In the genomic region with DNA sequence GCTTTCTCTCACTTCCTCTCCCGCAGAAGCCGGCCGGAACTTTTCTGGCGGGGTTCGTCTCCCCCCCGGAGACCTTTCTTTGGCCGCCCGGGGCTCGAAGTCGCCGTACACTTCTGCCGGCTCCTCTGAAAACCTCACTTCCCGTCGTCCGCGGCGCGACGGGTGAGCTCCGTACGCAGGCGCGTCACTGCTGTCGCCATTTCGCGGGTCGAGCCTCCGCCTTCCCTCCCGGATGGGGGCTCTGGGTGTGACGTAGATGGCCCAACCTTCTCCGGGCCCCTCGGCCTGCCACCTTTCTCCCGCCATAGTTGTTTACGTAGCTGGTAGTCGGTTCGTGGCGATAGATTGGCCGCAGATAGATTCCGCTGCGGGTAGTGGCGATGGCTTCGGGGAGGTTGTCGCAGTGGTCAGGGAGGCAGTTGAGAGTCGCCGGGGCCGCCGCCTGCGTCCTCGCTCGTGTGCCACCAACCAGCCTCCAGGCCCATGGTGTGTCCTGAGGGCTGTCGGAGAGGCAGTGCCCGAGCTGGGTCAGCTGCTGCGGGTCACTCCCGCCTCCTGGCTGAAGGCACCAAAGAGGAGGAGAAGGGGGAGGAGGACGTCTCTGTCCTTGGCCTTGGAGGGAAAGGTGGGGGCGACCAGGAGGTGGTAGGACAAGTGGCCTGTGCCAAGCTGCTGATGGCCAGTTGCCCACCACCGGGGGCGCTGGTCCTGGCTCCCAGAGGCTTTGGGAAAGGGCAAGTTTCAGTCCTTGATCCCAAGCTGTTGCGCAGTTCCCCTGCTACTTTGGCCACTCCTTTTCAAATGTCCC, we compare ENCODE assay signal across 8 mouse cellular contexts. TPM values are rescaled to one million over a fixed set of nuclear protein-coding genes. Genes with fewer than 3 reads are reported as not detected.
DNase-seq lines count a peak whose midpoint lies in the region; ATAC-seq and TF ChIP-seq lines count a peak whose summit lies in the region.

A gene (minus strand): TSS at position 551 of the 808 bp plus-strand sequence.

- ATAC-seq in activated CD4-positive, CD25-positive, alpha-beta regulatory T cell, adult 4 months: peak; percentile 81
- peak; percentile 70 for ATAC-seq in megakaryocyte progenitor cell, adult 5-6 weeks (replicated peaks; ENCODE audit: poor library complexity)

- peaks cover 1% of the 10 kb centered on the region; the same call in 1 of the 2 replicates for H3K4me1 ChIP-seq in cortical plate, adult 2 months (ENCODE audit: control insufficient read depth, insufficient read depth, low read length)

- TF ChIP-seq POLR2A in cortical plate, adult 2 months (IDR thresholded peaks at IDR 0.05; ENCODE audit: extremely low read depth, insufficient read depth, low read length): peak; percentile 86

- peak within 1 kb of the TSS; percentile 75 for H3K4me3 ChIP-seq in cortical plate, adult 2 months (ENCODE audit: insufficient read depth, low read length)

- H3K27ac ChIP-seq in cortical plate, adult 2 months (ENCODE audit: insufficient read depth, low read length): peak within 1 kb of the TSS; percentile 99

- peak; percentile 60 for TF ChIP-seq CTCF in cortical plate, adult 2 months (IDR thresholded peaks at IDR 0.05; ENCODE audit: extremely low read depth, insufficient read depth, low read length)

- peak; percentile 100 for DNase-seq in gastrocnemius, adult 8-10 months (ENCODE audit: low spot score in 2 of 2)
- DNase-seq in hindlimb bud, embryonic 11.5 days (ENCODE audit: extremely low spot score, low read depth, low spot score): peak; percentile 91
- peak; percentile 96 to 98 for DNase-seq in left cerebral cortex, adult 9 months (ENCODE audit: low spot score in 2 of 2)
- peak; percentile 97 for DNase-seq in right cerebral cortex, postnatal 14 days
- peak; percentile 93 to 97 for DNase-seq in urinary bladder, postnatal 36 days (ENCODE audit: low spot score in 2 of 2)

RNA-seq across cellular contexts. Expression of the gene that starts here (rescaled TPM):
- polyA plus RNA-seq in activated CD4-positive, CD25-positive, alpha-beta regulatory T cell, adult 4 months (2017; shearing (Covaris generic)): 100 to 1,000 TPM; 102 to 103 TPM
- 17.9 and 18.2 TPM in 2 replicates for polyA plus RNA-seq in cortical plate, adult 2 months (2012; rRNA removed)
- 100 to 1,000 TPM; 120 to 141 (median 125) TPM for total RNA-seq in gastrocnemius, adult 8-10 months (2022)
- total RNA-seq in megakaryocyte progenitor cell, adult 5-6 weeks (2015): 76.6 and 80.7 TPM in 2 replicates
- 31.5 and 40.1 TPM in 2 replicates for total RNA-seq in megakaryocyte progenitor cell, adult 5-6 weeks (2017)

Comparison
In these comparisons a context has a peak if more than half of its experiments do, and no peak if none do; other contexts are left out.
1. Peak in every context shown above with its lines: DNase-seq, ATAC-seq, H3K4me3 ChIP-seq and H3K27ac ChIP-seq.